Mouse (Mus musculus) myocyte (in vitro differentiated cells): Measurements from ENCODE around the gene Mapk8ip1. TPM values are rescaled to one million over a fixed set of nuclear protein-coding genes. Genes with fewer than 3 reads are reported as not detected.

Experiments used
- H3K27me3 ChIP-seq: one replicate; pipeline ENCODE4 v1.6.1; 2011; ENCODE audit not compliant: control insufficient read depth, insufficient read depth, insufficient read length
- H3K36me3 ChIP-seq: one replicate; pipeline ENCODE4 v1.6.1; 2011; ENCODE audit not compliant: control insufficient read depth, insufficient read depth
- H3K4me2 ChIP-seq: one replicate; pipeline ENCODE4 v1.6.1; 2011; ENCODE audit warnings: low read depth, control low read depth
- H3K4me3 ChIP-seq: one replicate; pipeline ENCODE4 v1.5.1; 2011; ENCODE audit warnings: mild to moderate bottlenecking, control low read depth, moderate library complexity
- H3K79me2 ChIP-seq: one replicate; pipeline ENCODE4 v1.6.1; 2011; ENCODE audit not compliant: control insufficient read depth, insufficient read depth
- H3ac ChIP-seq: one replicate; pipeline ENCODE4 v1.6.1; 2011; ENCODE audit not compliant: control insufficient read depth, insufficient read length
- CEBPB ChIP-seq: IDR thresholded peaks from 2 replicates; pipeline ENCODE4 v1.6.1; 2011; ENCODE audit warnings: mild to moderate bottlenecking, moderate library complexity; ENCODE audit not compliant: poor library complexity, insufficient read depth, severe bottlenecking
- E2F4 ChIP-seq: IDR thresholded peaks from one replicate; pipeline ENCODE4 v1.6.1; 2011; ENCODE audit warnings: mild to moderate bottlenecking, control low read depth, moderate library complexity; ENCODE audit not compliant: insufficient read depth
- MAX ChIP-seq: IDR thresholded peaks from one replicate; pipeline ENCODE4 v1.6.1; 2011; ENCODE audit warnings: low read depth, mild to moderate bottlenecking, control low read depth
- MYOD1 ChIP-seq, 3 experiments: IDR thresholded peaks; one replicate each; pipeline ENCODE4 v1.6.1; 2011; ENCODE audit warnings: control low read depth in 2 of 3, low read depth in 2 of 3, mild to moderate bottlenecking in 2 of 3, moderate library complexity in 1 of 3; ENCODE audit not compliant: insufficient read length in 2 of 3, control insufficient read depth in 1 of 3
- MYOG ChIP-seq, 3 experiments: IDR thresholded peaks; one replicate each; pipeline ENCODE4 v1.6.1; 2011; ENCODE audit warnings: control low read depth in 2 of 3, low read depth in 2 of 3, mild to moderate bottlenecking in 2 of 3; ENCODE audit not compliant: insufficient read length in 2 of 3, control insufficient read depth in 1 of 3, insufficient read depth in 1 of 3
- POLR2A ChIP-seq: IDR thresholded peaks from one replicate; pipeline ENCODE4 v1.6.1; 2011; ENCODE audit warnings: low read depth, mild to moderate bottlenecking, control low read depth, moderate library complexity; ENCODE audit not compliant: insufficient read length
- POLR2AphosphoS2 ChIP-seq: IDR thresholded peaks from one replicate; pipeline ENCODE4 v1.6.1; 2011; ENCODE audit warnings: low read depth, control low read depth; ENCODE audit not compliant: insufficient read length
- REST ChIP-seq: IDR thresholded peaks from one replicate; pipeline ENCODE4 v1.6.1; 2011; ENCODE audit warnings: mild to moderate bottlenecking, control low read depth, moderate library complexity; ENCODE audit not compliant: insufficient read depth, insufficient read length
- SRF ChIP-seq: IDR thresholded peaks from one replicate; pipeline ENCODE4 v1.6.1; 2011; ENCODE audit warnings: low read depth; ENCODE audit not compliant: control insufficient read depth, insufficient read length
- TCF12 ChIP-seq: IDR thresholded peaks from one replicate; pipeline ENCODE4 v1.6.1; 2011; ENCODE audit warnings: mild to moderate bottlenecking, control low read depth; ENCODE audit not compliant: poor library complexity, insufficient read depth, severe bottlenecking
- TCF3 ChIP-seq: IDR thresholded peaks from one replicate; pipeline ENCODE4 v1.6.1; 2011; ENCODE audit warnings: low read depth, control low read depth; ENCODE audit not compliant: insufficient read length
- USF1 ChIP-seq: IDR thresholded peaks from one replicate; pipeline ENCODE4 v1.6.1; 2011; ENCODE audit warnings: low read depth, mild to moderate bottlenecking, control low read depth, moderate library complexity
- polyA plus RNA-seq: library from polyadenylated mRNA; unstranded; fragments of >200 nt; fragmentation: generic; extraction: Trizol; gene quantifications from one replicate; pipeline ENCODE4 v1.2.1, GENCODE M21; 2012; ENCODE audit warnings: missing spikeins

The Mapk8ip1 gene
- polyA plus RNA-seq, 1 experiment = 34.7 TPM

- Histone ChIP-seq H3K4me3 (no peak overlapping the region), H3ac (no peak overlapping the region), H3K79me2 (no peaks in the 10 kb centered on the region), H3K27me3 (no peaks in the 10 kb centered on the region), H3K4me2 (no peak overlapping the region), H3K36me3 (peaks cover 16% of the 10 kb centered on the region)
- TF ChIP-seq MAX = no peak
- no peak for TF ChIP-seq E2F4
- TF ChIP-seq TCF3 = no peak
- no peak for TF ChIP-seq TCF12
These were observed 41.8 kb downstream of the Mapk8ip1 start for GRCm38 (mm10) chr2:92359301-92359700.

DNA sequence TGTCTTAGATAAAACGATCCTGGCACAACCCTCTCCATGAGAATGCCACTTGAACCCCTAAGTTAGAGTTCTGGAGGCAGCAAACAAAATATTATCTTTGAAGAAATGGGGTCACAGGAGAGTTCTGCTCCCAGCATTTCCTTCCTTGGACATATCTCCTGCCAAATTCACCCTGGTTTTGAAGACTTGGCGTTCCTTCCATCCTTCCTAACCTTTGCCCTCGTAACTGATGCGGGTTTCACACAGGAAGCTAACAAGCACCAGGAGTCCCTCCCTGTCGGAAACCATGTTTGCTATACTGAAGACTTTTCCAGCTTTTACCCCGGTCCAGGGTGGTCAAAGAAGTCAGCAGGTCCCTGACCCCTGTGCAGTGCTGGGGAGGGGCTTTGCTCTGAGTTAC, 46.8 kb downstream of the Mapk8ip1 start:
- no peak overlapping the region for H3ac ChIP-seq
- no peaks in the 10 kb centered on the region for H3K79me2 ChIP-seq
- H3K27me3 ChIP-seq = no peaks in the 10 kb centered on the region
- peaks cover 16% of the 10 kb centered on the region for H3K36me3 ChIP-seq
- TF ChIP-seq E2F4 = no peak
- TF ChIP-seq MYOD1 (IDR thresholded peaks at IDR 0.05; ENCODE audit: control insufficient read depth in 1 of 3, insufficient read length in 2 of 3, low read depth in 2 of 3) = no peak
- TF ChIP-seq MYOG (IDR thresholded peaks at IDR 0.05; ENCODE audit: control insufficient read depth in 1 of 3, insufficient read depth in 1 of 3, insufficient read length in 2 of 3, low read depth in 2 of 3) = no peak
- TF ChIP-seq USF1 = no peak
- TF ChIP-seq SRF = no peak
- TF ChIP-seq MAX = no peak
- no peak for TF ChIP-seq POLR2AphosphoS2
- TF ChIP-seq POLR2A = no peak
- no peak for TF ChIP-seq CEBPB
- TF ChIP-seq REST = no peak
- TF ChIP-seq TCF3 = no peak
- TF ChIP-seq TCF12 = no peak
- H3K4me2 ChIP-seq = no peak overlapping the region
- no peak overlapping the region for H3K4me3 ChIP-seq

DNA sequence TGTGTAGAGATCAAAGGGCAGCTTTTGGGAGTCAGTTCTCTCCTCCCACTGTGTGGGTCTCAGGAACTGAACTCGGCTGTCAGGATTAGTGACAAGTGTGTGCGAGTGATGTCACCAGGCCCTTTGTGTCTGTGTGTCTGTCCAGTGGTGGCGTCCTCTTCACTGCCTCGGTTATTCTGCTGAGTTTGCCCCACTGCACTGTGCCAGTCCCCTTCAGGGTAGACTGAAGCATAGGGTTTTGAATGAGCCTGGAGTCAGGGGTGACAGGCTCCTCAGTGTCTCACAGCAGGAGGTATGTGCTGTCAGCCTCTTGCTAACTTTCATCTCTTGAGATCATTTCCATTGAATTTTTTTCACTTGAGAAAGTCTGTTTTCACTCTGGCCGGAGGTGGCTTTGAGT, 47.7 kb downstream of the Mapk8ip1 start:
- H3ac ChIP-seq = no peak overlapping the region
- H3K4me2 ChIP-seq = no peak overlapping the region
- no peaks in the 10 kb centered on the region for H3K27me3 ChIP-seq
- no peaks in the 10 kb centered on the region for H3K79me2 ChIP-seq
- H3K4me3 ChIP-seq = no peak overlapping the region
- TF ChIP-seq MYOD1 (IDR thresholded peaks at IDR 0.05; ENCODE audit: control insufficient read depth in 1 of 3, insufficient read length in 2 of 3, low read depth in 2 of 3) = no peak
- TF ChIP-seq POLR2AphosphoS2 = no peak
- TF ChIP-seq USF1 = no peak
- TF ChIP-seq TCF3 = no peak
- peaks cover 20% of the 10 kb centered on the region for H3K36me3 ChIP-seq

- H3ac ChIP-seq = no peak overlapping the region
- H3K36me3 ChIP-seq = peaks cover 18% of the 10 kb centered on the region
- TF ChIP-seq MYOD1 (IDR thresholded peaks at IDR 0.05; ENCODE audit: control insufficient read depth in 1 of 3, insufficient read length in 2 of 3, low read depth in 2 of 3) (no peak), MYOG (IDR thresholded peaks at IDR 0.05; ENCODE audit: control insufficient read depth in 1 of 3, insufficient read depth in 1 of 3, insufficient read length in 2 of 3, low read depth in 2 of 3) (no peak), TCF12 (no peak), SRF (no peak), TCF3 (no peak), CEBPB (no peak)
- H3K4me3 ChIP-seq = no peak overlapping the region
- H3K79me2 ChIP-seq = no peaks in the 10 kb centered on the region
- no peaks in the 10 kb centered on the region for H3K27me3 ChIP-seq
- H3K4me2 ChIP-seq = no peak overlapping the region
These were observed 50.4 kb downstream of the Mapk8ip1 start for GRCm38 (mm10) chr2:92350686-92351085.

DNA sequence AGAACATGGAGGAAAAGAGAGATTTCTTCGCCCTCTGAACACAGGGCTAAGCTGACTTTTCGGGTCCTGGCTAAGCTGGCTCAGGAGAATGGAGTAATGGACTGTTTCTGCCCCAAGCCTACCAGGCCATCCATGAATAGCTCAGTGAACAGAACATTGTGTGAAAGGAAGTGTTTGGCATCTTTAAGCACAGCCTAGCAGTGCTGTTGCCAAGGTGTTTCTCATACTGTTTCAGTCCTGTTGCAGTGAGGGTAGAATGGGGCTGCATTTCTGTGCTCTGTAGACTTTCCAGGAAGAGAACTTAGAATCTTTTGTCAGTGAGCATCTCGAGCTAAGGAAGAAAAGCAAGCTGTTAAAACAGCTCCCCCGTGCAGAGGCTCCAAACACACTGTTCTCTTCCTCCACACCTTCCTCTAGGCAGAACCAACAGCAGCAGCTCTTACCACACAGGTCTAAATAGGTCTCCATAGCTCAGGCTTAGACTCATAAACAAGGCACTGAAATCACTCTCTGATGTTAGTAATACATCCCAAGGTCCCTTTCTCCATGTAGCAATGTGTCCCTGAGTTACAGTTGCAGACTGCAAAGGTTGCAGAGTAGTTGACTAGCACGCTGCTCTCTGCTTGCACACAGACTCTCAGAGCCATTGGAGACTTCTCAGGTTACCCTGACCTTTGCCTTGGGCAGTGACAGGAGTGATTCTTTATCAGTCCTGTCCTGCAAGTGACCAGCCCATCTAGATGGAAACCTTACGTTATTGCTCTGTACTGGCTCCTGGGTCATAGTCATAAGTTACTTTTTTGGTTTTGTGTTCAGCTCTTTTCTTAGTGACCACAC, 51.3 kb downstream of the Mapk8ip1 start:
- Histone ChIP-seq H3K36me3 (peaks cover 18% of the 10 kb centered on the region), H3ac (no peak overlapping the region), H3K4me2 (no peak overlapping the region), H3K79me2 (no peaks in the 10 kb centered on the region), H3K27me3 (no peaks in the 10 kb centered on the region), H3K4me3 (no peak overlapping the region)
- TF ChIP-seq TCF3 = no peak
- TF ChIP-seq POLR2AphosphoS2 = no peak
- TF ChIP-seq USF1 = no peak
- TF ChIP-seq POLR2A = no peak
- TF ChIP-seq SRF = no peak
- no peak for TF ChIP-seq TCF12
- TF ChIP-seq REST = no peak
- TF ChIP-seq MYOD1 (IDR thresholded peaks at IDR 0.05; ENCODE audit: control insufficient read depth in 1 of 3, insufficient read length in 2 of 3, low read depth in 2 of 3) = no peak
- TF ChIP-seq CEBPB = no peak
- TF ChIP-seq E2F4 = no peak
- no peak for TF ChIP-seq MYOG (IDR thresholded peaks at IDR 0.05; ENCODE audit: control insufficient read depth in 1 of 3, insufficient read depth in 1 of 3, insufficient read length in 2 of 3, low read depth in 2 of 3)
